Mouse (Mus musculus) stomach, postnatal 0 days (tissue): ENCODE results near the gene Dlgap1. TPM values are rescaled to one million over a fixed set of nuclear protein-coding genes. Genes with fewer than 3 reads are reported as not detected.

Source experiments
- ATAC-seq: fragments of 200-750 bp; cut with Nextera tagmentation; 2 replicates; pipeline ENCODE4 v1.8.0; 2017; ENCODE audit not compliant: low FRiP score, low TSS enrichment
- DNase-seq: peaks from one replicate; pipeline ENCODE4 v3.0.0-alpha.2; 2016; ENCODE audit warnings: low spot score
- H3K27ac ChIP-seq: fragments of 300-500 bp; sonication (generic); replicated peaks from 2 replicates; pipeline ENCODE4 v1.5.1; 2014; ENCODE audit warnings: mild to moderate bottlenecking, control low read depth
- H3K27me3 ChIP-seq: fragments of 300-500 bp; sonication (generic); 2 replicates; pipeline ENCODE4 v1.6.1; 2014; ENCODE audit warnings: low read length; ENCODE audit not compliant: control insufficient read depth, insufficient read depth
- H3K36me3 ChIP-seq: fragments of 300-500 bp; sonication (generic); 2 replicates; pipeline ENCODE4 v1.6.1; 2014; ENCODE audit warnings: low read length, mixed read lengths; ENCODE audit not compliant: control insufficient read depth, insufficient read depth
- H3K4me1 ChIP-seq: fragments of 300-500 bp; sonication (generic); replicated peaks from 2 replicates; pipeline ENCODE4 v1.6.1; 2014; ENCODE audit warnings: antibody characterized with exemption; ENCODE audit not compliant: control insufficient read depth, insufficient read depth
- H3K4me2 ChIP-seq: fragments of 300-500 bp; sonication (generic); replicated peaks from 2 replicates; pipeline ENCODE4 v1.6.1; 2014; ENCODE audit warnings: low read depth, mild to moderate bottlenecking, control low read depth, moderate library complexity
- H3K4me3 ChIP-seq: fragments of 300-500 bp; sonication (generic); 2 replicates; pipeline ENCODE4 v1.5.1; 2014; ENCODE audit warnings: low read depth, low read length, control low read depth
- H3K9ac ChIP-seq: fragments of 300-500 bp; sonication (generic); 2 replicates; pipeline ENCODE4 v1.6.1; 2014; ENCODE audit warnings: mild to moderate bottlenecking, low read length, control low read depth, mixed read lengths
- H3K9me3 ChIP-seq: fragments of 300-500 bp; sonication (generic); 2 replicates; pipeline ENCODE4 v1.6.1; 2016; ENCODE audit warnings: low read length; ENCODE audit not compliant: control insufficient read depth
- CTCF ChIP-seq: IDR thresholded peaks from 2 replicates; pipeline ENCODE4 v1.5.1; 2016; ENCODE audit warnings: antibody characterized with exemption, low read depth, mild to moderate bottlenecking, moderate library complexity
- EP300 ChIP-seq: optimal IDR thresholded peaks from 2 replicates; pipeline ENCODE3; 2016; ENCODE audit warnings: antibody characterized with exemption
- WGBS: fragments of 180-500 bp; shearing (Covaris S2); extraction: QIAGEN DNeasy Blood & Tissue Kit; methylation state at CpG from one replicate; pipeline ENCODE4 v1.1.7; 2014; 5-methylcytosine and 5-hydroxymethylcytosine counted together
- polyA plus RNA-seq: library from polyadenylated mRNA; unstranded; fragments of >200 nt; fragmentation: Nextera tagmentation; extraction: Ambion mirVana; gene quantifications from 2 replicates; pipeline ENCODE4 v1.2.1, GENCODE M21; 2015

The Dlgap1 gene
- polyA plus RNA-seq, 1 experiment from 2014 or later: 1.6 TPM

DNA sequence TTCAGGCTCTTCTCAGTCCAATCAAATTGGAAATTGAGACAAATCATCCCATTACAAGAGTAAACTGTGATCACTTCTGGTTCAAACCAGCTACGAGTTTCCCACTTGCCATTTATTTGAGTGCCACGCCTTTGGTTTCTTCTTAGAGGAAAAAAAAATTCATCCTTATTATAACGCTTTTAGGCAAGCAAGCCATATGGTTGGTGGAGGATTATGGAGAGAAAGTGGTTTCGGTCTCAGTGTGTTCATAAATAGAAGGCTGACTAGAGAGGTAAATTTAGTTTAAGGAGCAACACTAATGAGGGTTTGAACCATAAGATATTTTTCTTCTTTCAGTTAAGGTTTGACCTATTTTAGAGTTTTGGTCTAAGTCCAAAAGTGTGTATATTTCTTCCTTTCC, 522.7 kb downstream of the Dlgap1 start:
- H3K4me3 ChIP-seq: no peak overlapping the region
- no peak for TF ChIP-seq EP300
- TF ChIP-seq CTCF: no peak
- no peaks in the 10 kb centered on the region for H3K9me3 ChIP-seq
- 72% methylated on average over 4 of the region's 4 CpGs for WGBS
- no peak for DNase-seq
- H3K27me3 ChIP-seq: no peaks in the 10 kb centered on the region
- H3K9ac ChIP-seq: no peak overlapping the region
- no peaks in the 10 kb centered on the region for H3K4me1 ChIP-seq
- no peaks in the 10 kb centered on the region for H3K36me3 ChIP-seq
- no peak overlapping the region for H3K27ac ChIP-seq
- no peak overlapping the region for H3K4me2 ChIP-seq
- ATAC-seq: no peak

DNA sequence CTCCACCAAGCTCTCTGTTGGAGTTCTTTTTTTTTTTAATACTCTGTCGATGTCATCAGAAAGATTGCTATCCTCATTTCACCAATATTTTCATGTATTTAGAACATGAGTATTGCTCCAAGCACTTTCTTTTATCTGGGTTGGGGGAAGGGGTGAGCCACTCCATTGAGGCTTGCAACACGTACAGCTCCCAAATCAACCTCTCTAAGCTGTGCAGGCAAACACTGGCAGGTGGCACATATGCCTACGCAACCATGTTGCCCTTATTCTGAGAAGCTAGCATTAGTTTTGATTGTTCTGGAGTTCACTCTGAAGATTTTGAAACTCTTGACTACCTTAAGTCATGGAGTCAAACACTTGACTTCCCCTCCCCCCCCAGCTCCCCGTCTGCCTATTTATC, 525.5 kb downstream of the Dlgap1 start:
- Histone ChIP-seq H3K9me3 (no peaks in the 10 kb centered on the region), H3K27me3 (no peaks in the 10 kb centered on the region), H3K27ac (no peak overlapping the region), H3K4me3 (no peak overlapping the region), H3K4me2 (no peak overlapping the region), H3K36me3 (no peaks in the 10 kb centered on the region), H3K4me1 (no peaks in the 10 kb centered on the region), H3K9ac (no peak overlapping the region)
- DNase-seq (no peak), ATAC-seq (no peak)
- no peak for TF ChIP-seq CTCF
- TF ChIP-seq EP300: no peak
- 79% methylated on average over 4 of the region's 4 CpGs for WGBS

DNA sequence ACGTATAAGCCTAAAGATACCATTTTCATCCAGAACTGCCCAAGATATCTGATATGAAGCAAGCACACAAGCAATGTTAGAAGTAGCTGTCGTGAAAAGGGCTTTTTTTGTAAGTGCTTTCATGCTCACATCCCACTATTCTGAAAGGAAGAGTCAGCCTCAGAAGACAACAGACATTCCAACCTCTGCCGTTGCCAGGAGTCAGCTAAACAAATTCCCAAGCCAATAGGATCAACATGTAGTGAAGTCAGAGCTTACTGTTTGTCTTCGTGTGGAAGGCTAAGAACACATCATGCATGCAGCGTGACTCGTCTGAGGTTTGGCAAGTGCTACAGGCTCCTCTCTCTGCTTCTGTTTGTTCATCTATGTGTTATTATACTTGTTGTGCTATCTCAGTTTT, 529.4 kb downstream of the Dlgap1 start:
- no peak for TF ChIP-seq EP300
- TF ChIP-seq CTCF: no peak
- no peak overlapping the region for H3K27ac ChIP-seq
- no peaks in the 10 kb centered on the region for H3K9me3 ChIP-seq
- no peak overlapping the region for H3K4me2 ChIP-seq
- H3K4me1 ChIP-seq: no peaks in the 10 kb centered on the region
- DNase-seq: no peak
- 58% methylated on average over 6 of the region's 6 CpGs for WGBS
- no peak overlapping the region for H3K4me3 ChIP-seq
- H3K36me3 ChIP-seq: no peaks in the 10 kb centered on the region
- no peaks in the 10 kb centered on the region for H3K27me3 ChIP-seq
- H3K9ac ChIP-seq: no peak overlapping the region
- no peak for ATAC-seq

DNA sequence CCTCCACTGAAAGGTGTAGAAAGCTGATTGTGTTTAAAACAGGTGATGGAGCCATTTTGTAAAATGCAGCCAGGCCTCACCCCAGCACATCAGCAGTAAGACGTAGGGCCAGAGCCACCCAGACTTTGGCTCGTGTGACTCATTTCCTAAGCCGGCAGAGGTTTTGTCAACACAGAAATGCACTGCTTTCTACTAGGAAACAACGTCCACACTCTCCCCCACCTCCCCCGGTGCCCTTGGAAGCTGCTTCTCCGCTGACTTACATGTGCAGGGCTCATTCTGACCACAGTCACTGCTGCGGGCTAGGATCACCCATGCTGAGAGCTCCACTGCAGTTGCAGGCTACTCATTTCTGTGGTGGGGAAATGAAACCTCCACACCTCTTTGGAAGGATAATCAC, 533.1 kb downstream of the Dlgap1 start:
- WGBS: 49% methylated on average over 7 of the region's 7 CpGs

DNA sequence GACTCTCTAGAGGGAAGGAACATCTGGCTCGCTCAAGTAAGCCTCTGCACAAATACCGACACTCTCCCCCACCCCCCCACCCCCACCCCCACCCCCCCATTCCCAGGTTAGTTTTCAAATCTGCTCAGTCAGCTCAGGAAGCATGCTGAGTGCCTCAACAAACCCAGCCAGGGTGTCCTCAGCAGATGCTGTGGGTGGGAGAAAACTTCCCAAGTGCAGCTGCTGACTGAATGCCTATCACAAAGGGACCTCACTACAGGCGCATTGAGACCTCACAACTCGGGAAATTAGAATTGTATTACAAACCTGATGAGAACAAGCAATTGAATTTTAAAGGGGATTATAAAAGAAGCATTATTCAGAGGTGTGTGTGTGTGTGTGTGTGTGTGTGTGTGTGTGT, 538.9 kb downstream of the Dlgap1 start:
- H3K4me1 ChIP-seq: no peaks in the 10 kb centered on the region
- ATAC-seq (no peak), DNase-seq (no peak)
- no peaks in the 10 kb centered on the region for H3K36me3 ChIP-seq
- no peaks in the 10 kb centered on the region for H3K27me3 ChIP-seq
- no peak overlapping the region for H3K4me2 ChIP-seq
- WGBS: 54% methylated on average over 4 of the region's 4 CpGs
- TF ChIP-seq EP300 (no peak), CTCF (no peak)
- no peaks in the 10 kb centered on the region for H3K9me3 ChIP-seq
- H3K27ac ChIP-seq: no peak overlapping the region
- no peak overlapping the region for H3K9ac ChIP-seq
- H3K4me3 ChIP-seq: no peak overlapping the region

More for the DNA sequence above, 533.1 kb downstream of the Dlgap1 start:
- Histone ChIP-seq H3K4me3 (no peak overlapping the region), H3K36me3 (no peaks in the 10 kb centered on the region), H3K27ac (no peak overlapping the region), H3K9ac (no peak overlapping the region), H3K27me3 (no peaks in the 10 kb centered on the region), H3K4me1 (no peaks in the 10 kb centered on the region), H3K4me2 (no peak overlapping the region), H3K9me3 (no peaks in the 10 kb centered on the region)
- no peak for TF ChIP-seq CTCF
- TF ChIP-seq EP300: no peak
- DNase-seq: no peak
- ATAC-seq: no peak

DNA sequence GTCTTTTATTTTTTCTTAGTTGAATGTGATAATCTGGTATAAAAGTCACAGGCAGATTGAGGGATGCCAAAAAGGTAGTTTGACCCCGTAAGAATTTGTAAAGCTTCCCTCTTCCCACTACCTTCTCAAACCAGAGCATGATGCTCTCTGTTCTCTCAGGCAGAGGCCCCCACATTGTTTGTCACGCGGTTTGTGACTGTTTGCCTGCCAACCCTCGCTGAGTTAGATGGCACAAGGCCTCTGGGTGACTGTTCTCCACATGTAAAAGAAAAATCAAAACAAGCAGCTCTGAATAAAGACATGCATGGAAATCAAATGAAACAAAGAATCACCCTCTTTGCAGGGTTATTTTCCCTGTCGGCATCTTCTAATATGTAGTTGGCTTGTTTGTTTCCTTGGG, 541.6 kb downstream of the Dlgap1 start:
- WGBS: 84% methylated on average over 5 of the region's 5 CpGs
- no peak overlapping the region for H3K27ac ChIP-seq
- no peaks in the 10 kb centered on the region for H3K9me3 ChIP-seq
- H3K36me3 ChIP-seq: no peaks in the 10 kb centered on the region
- no peak overlapping the region for H3K4me3 ChIP-seq
- ATAC-seq (no peak), DNase-seq (no peak)
- H3K9ac ChIP-seq: no peak overlapping the region
- no peak for TF ChIP-seq EP300
- TF ChIP-seq CTCF: no peak
- no peak overlapping the region for H3K4me2 ChIP-seq
- H3K4me1 ChIP-seq: no peaks in the 10 kb centered on the region
- no peaks in the 10 kb centered on the region for H3K27me3 ChIP-seq
